Comparison of ENCODE assay signal across 8 mouse cellular contexts in the genomic region with DNA sequence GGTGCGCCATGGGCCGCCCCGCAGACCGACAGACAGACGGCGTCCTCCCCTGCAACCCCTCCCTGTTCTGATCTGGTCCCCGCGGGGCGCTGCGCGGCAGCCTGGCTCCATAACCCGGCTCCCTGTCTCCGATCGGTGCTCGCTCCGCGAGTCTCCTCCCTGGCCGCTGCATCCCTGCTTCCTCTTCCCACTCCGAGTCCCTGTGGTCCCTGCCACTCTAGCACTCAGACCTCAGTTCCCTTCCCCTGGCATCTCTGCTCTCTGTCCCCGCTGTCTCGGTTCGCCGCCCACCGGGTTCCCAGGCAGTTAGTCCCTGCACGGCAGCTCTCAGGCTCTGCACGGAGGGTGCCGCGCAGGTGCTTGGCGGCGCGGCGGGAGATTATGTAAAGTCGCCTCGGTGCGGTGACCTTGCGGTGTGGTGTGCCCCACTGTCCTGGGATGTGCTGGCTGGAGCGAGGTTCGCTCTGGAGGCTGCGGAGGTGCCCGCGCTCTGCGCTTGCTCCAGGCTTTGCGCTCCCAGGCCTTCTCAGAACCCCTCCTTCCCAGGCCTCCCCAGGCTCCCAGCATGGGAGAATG. TPM values are rescaled to one million over a fixed set of nuclear protein-coding genes. Genes with fewer than 3 reads are reported as not detected.
DNase-seq lines count a peak whose midpoint lies in the region; ATAC-seq and TF ChIP-seq lines count a peak whose summit lies in the region.

No protein-coding gene starts in this region.

- no peak for TF ChIP-seq CTCF in layer of hippocampus, adult 2 months (conservative IDR thresholded peaks at IDR 0.05)
- no peak for TF ChIP-seq CTCF in kidney, postnatal 0 days (IDR thresholded peaks at IDR 0.05; ENCODE audit: low read depth)

- DNase-seq in layer of hippocampus, adult 2 months (ENCODE audit: low spot score in 2 of 2) = peak in 1 of 2 experiments; percentile 46
- no peak for DNase-seq in layer of hippocampus, postnatal 14 days (ENCODE audit: low spot score in 2 of 2)
- DNase-seq in cerebellum, adult 9-10 months = peak; percentile 71
- DNase-seq in kidney, postnatal 0 days (ENCODE audit: low spot score) = peak; percentile 61
- peak; percentile 27 to 32 for DNase-seq in right cerebral cortex, postnatal 36 days (ENCODE audit: low spot score in 2 of 2)

- H3K9ac ChIP-seq in heart, embryonic 12.5 days = peak overlapping the region; percentile 67
- peak overlapping the region; percentile 75 for H3K9ac ChIP-seq in kidney, postnatal 0 days (ENCODE audit: low read depth, low read length)

- H3K27ac ChIP-seq in layer of hippocampus, adult 2 months = peak overlapping the region; percentile 99
- no peak overlapping the region for H3K27ac ChIP-seq in heart, embryonic 12.5 days (ENCODE audit: poor library complexity, severe bottlenecking)
- peak overlapping the region; percentile 83 for H3K27ac ChIP-seq in kidney, postnatal 0 days

- WGBS in heart, embryonic 12.5 days = under 1% methylated on average over 43 of the region's 43 CpGs
- WGBS in kidney, postnatal 0 days = 1% methylated on average over 43 of the region's 43 CpGs

- peak overlapping the region; percentile 98 for H3K4me2 ChIP-seq in heart, embryonic 12.5 days
- peak overlapping the region; percentile 90 for H3K4me2 ChIP-seq in kidney, postnatal 0 days (ENCODE audit: low read length)

- peak; percentile 73 for ATAC-seq in heart, embryonic 12.5 days (ENCODE audit: insufficient number of reproducible peaks, low FRiP score)
- peak; percentile 68 for ATAC-seq in kidney, postnatal 0 days (replicated peaks; ENCODE audit: low FRiP score, low read depth)
- ATAC-seq in megakaryocyte progenitor cell, adult 5-6 weeks (replicated peaks; ENCODE audit: poor library complexity) = peak; percentile 42
- ATAC-seq in monocyte, adult 5-6 weeks (replicated peaks; ENCODE audit: insufficient number of reproducible peaks, low FRiP score, low TSS enrichment, poor library complexity, severe bottlenecking) = no peak

- no peaks in the 10 kb centered on the region for H3K9me3 ChIP-seq in heart, embryonic 12.5 days (replicated peaks)
- H3K9me3 ChIP-seq in kidney, postnatal 0 days (replicated peaks; ENCODE audit: low read length) = no peaks in the 10 kb centered on the region

- no peaks in the 10 kb centered on the region for H3K36me3 ChIP-seq in heart, embryonic 12.5 days
- no peaks in the 10 kb centered on the region for H3K36me3 ChIP-seq in kidney, postnatal 0 days (ENCODE audit: insufficient read depth, low read length)

- 0 out of 2 replicates have a peak, but pooled peaks cover 8% of the 10 kb centered on the region for H3K4me1 ChIP-seq in heart, embryonic 12.5 days (replicated peaks)
- no peaks in the 10 kb centered on the region for H3K4me1 ChIP-seq in kidney, postnatal 0 days (replicated peaks; ENCODE audit: insufficient read depth, low read length)

- peaks cover 66% of the 10 kb centered on the region for H3K27me3 ChIP-seq in heart, embryonic 12.5 days (replicated peaks)
- peaks cover 3% of the 10 kb centered on the region; the same call in 1 of the 2 replicates for H3K27me3 ChIP-seq in kidney, postnatal 0 days (ENCODE audit: insufficient read depth, low read length)

- peak overlapping the region; percentile 59 for H3K4me3 ChIP-seq in layer of hippocampus, adult 2 months
- peak overlapping the region; percentile 71 for H3K4me3 ChIP-seq in heart, embryonic 12.5 days
- H3K4me3 ChIP-seq in kidney, postnatal 0 days (replicated peaks; ENCODE audit: low read depth, low read length) = peak overlapping the region; percentile 82

RNA-seq across cellular contexts. Expression of gene Sh3gl2, which starts 0.8 kb away (rescaled TPM):
- total RNA-seq in layer of hippocampus, adult 2 months (2021) = 100 to 1,000 TPM; 285 to 321 TPM
- total RNA-seq in layer of hippocampus, postnatal 14 days (2021) = 100 to 1,000 TPM; 304 to 310 TPM
- polyA plus RNA-seq in heart, embryonic 12.5 days (2016; fragmentation: Nextera tagmentation; extraction: Ambion mirVana) = 0.31 and 0.65 TPM in 2 replicates
- polyA plus RNA-seq in kidney, postnatal 0 days (2015; fragmentation: Nextera tagmentation; extraction: Ambion mirVana) = 20.0 and 22.1 TPM in 2 replicates
- not detected in 2 replicates for total RNA-seq in megakaryocyte progenitor cell, adult 5-6 weeks (2015)
- not detected in 2 replicates for total RNA-seq in megakaryocyte progenitor cell, adult 5-6 weeks (2017)
- not detected in 3 replicates for total RNA-seq in monocyte, adult 5-6 weeks (2017)

Comparison
In these comparisons a context has a peak if more than half of its experiments do, and no peak if none do; other contexts are left out.
1. DNase-seq: peak in cerebellum, adult 9-10 months (single experiment), kidney, postnatal 0 days (single experiment) and right cerebral cortex, postnatal 36 days (2 of 2); none in layer of hippocampus, postnatal 14 days (0 of 2).
2. RNA of gene Sh3gl2, which starts 0.8 kb away (total RNA-seq): 285 to 321 TPM in layer of hippocampus, adult 2 months and 304 to 310 TPM in layer of hippocampus, postnatal 14 days; not detected in megakaryocyte progenitor cell, adult 5-6 weeks and not detected in monocyte, adult 5-6 weeks; every median in the first group is over 100 times any median in the second.
3. Peak in every context shown above with its lines, with median percentiles within 50 percentile points of each other: H3K4me3 ChIP-seq.